Mouse (Mus musculus): ENCODE measurements at regions not wholly inside any gene's neighbourhood (a gene's known extent, or its start where the extent isn't known, plus 50 kb on each side); places are given as distances from the start of the nearest gene placed in this dataset.

DNA sequence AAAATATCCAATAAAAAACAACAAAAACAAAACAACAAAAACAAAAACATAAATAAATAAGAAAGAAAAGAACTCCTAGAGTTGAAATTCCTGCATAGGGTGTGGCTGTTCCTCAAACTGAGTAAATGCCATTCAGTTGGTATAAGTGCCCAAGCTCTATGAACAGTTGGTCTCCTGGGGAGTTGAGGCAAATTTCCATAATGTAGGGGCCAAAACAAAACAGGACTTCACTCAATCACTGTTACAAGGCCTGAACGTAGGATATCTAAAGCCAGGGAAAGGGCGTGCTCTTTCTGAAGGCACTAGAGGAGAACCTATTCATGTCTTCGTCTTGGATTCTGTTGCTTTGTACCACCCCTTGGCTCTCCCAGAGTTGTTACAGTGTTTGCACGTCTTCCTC, 188.5 kb upstream of the Maf start:
- no peak for DNase-seq

DNA sequence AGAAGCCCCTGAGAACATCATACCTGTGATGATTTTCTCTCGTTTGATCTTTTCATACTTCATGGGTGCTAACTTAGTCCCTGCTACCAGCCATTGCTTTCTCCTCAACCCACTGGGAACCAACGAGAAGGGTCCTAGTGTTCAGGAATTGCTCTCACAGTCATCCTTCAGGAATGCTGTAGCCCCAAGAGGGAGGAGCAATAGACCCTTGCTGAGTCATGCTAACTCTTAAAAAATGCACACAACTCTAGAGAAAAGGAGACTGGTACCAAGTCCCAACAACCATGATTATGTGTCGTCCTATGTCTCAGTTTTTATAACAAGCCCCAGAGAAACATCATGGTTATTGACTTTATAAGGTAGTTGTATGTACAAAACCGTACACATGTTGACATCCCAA, 180.7 kb upstream of the Maf start:
- DNase-seq: no peak

DNA sequence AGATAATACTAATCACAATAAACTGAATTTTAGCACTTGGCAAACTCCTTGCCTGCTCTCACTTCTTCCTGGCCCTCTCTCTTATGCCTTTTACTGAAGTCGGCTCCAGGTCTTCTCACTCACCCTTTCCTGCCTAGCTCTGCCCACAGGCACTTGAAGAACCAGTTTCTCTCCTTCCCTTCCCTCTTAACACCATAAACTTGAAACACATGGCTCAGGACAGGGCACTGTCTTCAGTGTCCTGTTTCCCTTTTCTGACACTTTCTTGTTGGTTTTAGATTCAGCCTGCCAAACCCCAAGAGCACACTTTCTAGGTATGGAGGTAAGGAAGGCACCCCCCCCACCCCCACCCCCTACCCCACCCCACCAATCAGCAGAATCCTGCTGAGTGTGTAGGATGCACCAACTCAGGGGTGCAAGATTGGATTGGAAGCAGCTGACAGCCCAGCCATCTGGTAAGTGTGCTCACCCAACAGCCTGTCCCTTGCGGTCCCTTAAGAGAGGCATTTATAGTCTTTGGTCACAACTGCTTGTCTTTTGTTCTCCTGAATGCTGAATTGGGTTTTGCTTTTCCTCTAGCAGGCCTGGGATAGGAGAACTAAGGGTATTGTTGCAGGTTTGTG, 177.6 kb upstream of the Maf start:
- no peak for DNase-seq

DNA sequence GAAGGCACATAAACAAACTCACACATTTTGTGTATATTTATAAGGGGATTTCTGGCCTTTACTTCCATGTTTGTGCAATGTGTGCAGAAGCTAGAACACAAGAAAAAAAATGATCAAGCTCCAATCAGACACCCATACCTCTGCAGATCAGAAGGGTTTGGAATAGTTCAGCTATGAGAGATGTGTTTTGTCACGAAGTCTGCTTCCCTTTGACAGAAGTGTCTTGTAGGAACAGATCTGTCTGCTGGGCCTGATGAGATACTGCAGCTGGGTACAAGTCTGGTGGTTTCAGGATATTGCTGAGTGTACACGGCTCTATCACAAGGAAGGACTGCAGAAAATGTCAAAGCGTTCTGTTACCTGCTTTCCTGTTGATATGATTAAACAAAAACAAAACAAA, 176.2 kb upstream of the Maf start:
- DNase-seq: no peak

DNA sequence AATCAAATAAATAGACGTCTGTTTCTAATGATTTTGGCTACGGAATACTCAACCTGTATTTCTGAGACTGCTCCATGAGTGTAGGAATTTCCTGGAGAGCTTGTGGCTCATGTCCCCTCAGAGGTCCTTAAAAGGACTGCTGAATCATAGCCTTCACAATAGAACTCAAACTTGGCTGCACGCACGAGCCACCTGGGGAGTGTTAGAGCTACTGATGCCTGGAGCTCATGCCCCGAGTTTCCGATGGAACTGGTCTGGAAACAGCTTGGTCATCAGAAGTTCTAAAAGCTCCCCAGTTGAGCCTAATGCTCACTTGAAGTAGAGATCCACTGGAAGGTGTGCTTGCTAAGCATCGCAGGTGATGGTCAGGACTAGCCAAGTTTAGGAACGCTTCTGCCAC, 174.3 kb upstream of the Maf start:
- DNase-seq: no peak

DNA sequence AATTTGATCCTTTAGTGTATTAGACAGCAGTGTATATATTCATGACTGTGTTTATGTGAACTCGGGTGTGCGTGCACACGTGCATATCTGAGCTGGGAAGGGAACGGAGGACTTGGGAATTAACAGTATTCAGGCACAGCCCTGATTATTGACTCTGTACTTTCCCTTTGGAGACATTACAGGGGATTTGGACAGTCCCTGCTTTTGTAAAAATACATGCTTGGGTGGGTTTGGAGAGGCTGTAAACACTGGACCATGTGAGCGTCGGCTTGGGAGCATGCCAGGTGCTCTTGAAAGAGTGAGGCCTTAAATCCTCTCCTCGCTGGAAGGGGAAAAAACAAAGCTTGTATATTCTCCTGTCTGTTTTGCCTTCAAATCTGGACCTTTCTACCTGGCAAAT, 167.2 kb upstream of the Maf start:
- no peak for DNase-seq

DNA sequence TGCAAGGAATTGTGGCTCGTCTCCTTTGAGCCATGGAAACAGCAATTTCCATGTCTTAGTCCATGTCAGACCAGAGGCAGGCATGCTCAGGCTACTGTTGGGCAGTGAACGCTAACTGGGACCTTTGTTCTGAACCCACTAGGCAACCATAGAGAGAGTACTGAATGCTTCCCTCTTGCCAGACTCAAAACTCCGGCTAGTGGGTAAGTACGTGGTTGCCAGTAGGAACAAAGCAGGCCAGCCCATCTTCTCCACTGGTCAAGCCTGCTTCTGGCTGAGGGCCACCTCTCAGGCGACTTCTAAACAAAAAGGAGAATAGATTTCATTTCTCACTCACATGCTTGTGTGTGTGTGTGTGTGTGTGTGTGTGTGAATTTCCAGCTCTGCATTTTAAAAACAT, 163.8 kb upstream of the Maf start:
- no peak for DNase-seq

DNA sequence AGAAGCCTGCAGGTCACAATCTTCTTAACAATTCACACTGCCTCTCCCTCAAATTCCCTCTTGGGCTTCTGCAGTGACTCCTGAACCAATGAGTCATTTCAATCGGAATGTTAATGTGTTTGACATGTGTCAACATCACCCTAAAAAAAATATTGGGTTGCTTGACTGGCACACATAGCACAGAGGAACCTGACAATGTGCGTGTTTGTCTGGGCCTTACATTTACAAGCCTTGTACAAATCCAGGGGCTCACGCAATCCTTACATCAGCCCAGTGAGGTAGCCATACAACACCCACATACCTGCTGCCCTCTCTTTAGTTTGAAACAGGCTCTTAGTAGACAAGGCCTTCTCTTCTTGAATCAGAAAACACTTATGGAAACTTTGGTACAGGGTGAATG, 153.8 kb upstream of the Maf start:
- DNase-seq: no peak

DNA sequence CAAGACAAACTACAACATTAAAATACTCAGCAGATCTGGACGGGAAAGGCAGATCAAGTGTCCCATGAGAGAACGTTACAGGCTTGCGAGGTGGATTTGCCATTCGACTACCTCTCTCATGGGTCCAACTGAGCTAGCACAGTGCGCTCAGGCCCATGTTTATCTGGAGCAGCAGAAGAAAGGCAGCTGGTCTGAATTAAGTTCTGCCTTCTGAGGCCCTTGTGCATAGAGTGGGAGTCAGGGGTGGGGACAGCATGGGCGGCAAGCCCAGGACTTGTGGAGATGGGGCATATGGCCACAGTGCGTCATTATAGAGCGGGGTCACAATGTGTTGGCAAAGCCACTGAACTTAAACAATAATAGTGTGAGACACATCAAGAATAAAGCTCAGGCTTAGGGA, 151.8 kb upstream of the Maf start:
- no peak for DNase-seq

DNA sequence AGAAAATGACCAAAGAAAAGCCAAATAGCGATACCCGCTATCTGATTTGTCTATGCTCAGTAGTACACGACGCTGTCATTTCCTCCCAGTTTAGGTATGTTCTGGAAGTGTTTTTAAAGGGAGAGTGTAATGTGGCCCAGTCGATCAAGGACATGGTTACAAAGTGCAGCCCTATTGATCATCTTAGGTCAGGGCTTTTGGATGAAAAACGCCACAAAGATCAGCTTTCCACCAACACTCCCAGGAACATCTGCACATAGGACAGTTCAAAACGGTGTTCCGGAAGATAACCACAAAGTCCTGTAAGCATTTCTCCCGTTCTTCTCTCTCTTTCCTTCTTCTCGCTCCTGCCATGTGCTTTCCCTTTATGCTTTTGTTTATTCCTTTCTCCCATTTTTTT, 149.2 kb upstream of the Maf start:
- no peak for DNase-seq

DNA sequence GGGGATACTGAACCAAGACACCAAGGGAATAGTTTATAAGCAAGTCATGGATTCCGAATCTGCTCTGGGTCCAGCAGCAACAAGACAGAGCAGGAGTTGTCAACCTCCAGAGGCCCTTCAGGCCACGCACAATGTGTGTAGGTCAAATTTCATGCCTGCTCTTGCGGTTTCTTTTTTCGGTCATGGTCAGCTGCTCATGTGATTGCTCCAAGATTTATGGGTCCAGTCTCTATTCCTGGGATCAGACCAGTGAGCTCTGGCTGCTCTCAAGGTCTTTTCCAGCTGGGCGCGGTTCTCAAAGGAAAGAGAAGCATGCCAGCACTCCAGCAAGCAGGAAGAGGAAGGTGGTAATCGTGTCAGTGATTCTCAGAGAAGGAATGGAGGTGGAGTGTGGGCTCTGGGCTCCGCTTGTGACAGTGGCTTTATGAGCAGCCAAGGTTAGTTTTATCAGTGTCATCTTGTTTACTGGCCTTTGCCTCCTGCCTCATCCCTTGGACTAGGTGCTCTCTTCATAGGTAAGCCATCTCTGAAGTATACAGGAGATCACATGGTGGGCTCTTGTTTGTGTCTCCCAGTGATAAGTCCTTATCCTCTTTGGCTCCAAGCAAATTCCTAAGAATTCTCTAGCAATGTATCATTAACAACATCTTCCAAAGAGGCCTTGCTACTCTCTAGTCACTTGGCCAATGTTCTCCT, 148.5 kb upstream of the Maf start:
- no peak for DNase-seq

DNA sequence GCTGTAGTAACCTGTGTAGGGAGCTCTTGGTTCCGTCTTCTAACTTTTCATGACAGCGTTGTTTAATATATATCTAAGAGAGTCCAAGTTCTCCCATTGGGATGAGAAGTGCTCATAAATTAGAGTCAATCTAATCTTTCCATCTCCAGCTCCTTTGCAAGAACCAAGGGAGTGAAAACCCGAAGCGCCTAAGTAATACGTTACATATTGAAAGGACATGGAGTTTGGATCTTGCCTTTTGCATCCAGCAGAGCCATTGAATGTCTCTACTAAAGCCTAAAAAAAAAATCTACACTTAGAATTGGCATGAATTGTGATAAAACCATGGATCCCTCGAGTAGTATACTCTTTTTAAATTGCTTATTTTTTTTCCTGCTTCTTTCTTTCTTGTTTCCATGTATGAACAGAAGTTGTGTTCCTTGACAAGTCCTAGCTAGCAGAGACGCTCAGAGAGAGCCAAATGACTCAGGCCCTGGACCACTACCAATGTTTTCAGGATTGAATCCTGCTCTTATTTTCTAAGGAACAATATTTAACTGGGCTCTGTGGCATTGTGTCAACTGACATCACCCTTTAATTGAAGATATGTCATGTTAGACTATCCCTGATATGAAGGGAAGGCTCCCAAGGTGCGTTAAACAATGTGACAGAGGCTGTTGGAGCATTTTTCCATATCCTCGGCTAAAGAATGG, 146.8 kb upstream of the Maf start:
- no peak for DNase-seq

DNA sequence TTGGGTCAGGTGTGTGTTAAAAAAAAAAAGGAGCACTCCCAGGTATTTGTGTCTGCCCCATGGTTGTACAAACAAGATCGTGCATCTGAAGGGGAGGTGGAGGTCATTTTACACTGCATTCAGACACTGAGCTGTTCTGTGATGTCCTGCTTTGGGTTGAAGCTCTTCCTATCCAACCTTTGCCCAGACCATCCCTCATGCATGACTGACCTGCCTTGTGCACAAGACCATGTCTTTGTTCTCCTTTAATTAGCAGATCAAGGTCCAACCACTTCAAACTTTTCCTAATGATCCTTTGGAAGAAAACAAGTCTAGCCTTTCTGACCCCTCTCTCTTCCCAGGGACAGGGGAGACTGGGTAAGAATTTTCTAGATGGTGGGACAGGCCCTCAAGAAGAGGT, 143.0 kb upstream of the Maf start:
- DNase-seq: no peak

DNA sequence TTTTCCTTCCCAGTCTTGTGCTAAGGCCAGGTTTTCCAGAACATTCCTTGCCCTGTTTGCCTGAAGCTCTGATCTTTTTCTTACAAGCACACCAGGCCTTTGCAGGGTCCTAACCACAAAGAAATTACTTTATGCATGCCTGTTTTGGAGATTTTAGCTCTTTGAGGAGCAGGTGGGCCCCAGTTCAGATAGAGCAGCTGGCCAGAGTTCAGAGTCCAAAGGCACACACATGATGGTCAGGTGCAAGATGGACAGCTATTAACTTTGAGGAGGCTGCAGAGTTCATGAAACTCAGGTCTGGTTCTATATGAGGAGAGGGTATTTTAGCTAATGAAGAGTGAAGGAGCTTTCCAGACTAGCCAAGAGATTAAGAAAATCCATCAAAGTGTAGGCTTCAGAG, 125.8 kb upstream of the Maf start:
- no peak for DNase-seq

DNA sequence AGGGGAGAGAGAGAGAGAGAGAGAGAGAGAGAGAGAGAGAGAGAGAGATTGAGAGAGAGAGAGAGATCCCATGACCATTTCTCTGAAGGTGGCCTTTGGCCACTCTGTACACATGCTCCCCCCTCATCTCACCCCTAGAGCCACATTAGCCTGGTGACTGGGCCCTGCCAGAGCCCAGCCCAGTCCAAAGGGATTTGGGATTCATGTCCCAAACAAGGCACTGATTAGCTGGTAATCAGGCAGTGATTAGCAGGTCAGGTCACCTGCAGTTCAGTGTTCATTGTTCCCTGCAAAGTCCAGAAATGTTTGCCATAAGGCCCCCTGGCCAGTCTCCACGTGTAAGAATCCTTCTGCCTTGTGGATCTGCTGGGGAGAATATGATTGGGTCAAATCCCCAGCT, 124.1 kb upstream of the Maf start:
- no peak for DNase-seq

DNA sequence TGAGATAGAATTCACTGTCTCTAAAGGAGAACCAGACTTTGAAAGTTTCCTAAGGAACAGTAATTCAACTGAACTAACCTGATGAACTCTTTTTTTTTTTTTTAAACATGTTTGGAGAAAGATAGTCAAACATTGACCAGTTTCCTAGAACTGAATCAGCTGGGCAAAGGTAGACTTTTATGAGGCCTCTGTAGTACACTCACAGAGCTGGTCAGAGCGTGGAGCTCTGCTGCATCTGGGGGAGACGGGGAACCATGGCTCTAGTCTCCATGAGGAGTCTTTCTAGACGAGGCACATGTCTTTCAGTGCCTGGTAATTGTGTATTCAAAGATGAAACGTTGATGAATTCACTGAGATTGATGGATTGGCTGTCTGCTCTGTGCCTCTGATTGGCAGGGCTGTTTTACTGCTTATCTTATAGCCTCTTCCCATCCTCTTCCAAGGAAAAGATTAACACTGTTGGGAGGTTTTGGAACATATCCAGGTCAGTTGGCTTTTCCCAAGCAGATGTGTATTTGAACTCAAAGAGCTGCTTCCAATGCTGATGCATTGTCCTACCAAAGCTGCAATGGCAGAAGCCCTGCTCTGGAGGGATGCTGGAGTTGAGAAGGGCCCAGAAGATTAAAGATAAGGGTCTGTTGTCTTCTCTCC, 122.5 kb upstream of the Maf start:
- DNase-seq: no peak

DNA sequence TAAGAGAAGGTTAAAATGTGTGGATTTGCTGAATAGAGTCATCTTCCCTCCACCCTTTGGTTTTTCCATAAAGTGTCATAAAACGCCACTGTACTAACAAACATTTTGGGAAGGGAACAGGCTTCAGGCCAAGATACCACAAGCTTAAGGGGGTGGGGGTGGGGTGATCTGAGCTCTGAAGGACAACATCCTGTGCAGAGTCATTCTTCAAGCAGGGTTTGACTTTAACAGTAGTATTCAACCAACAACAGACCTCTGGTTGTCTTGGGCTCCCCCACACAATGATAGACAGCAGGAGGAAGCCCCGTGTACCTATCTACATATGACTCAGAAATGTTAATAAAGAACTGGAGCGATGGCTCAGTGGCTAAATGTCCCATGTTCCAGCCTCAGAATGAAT, 118.9 kb upstream of the Maf start:
- DNase-seq: no peak

DNA sequence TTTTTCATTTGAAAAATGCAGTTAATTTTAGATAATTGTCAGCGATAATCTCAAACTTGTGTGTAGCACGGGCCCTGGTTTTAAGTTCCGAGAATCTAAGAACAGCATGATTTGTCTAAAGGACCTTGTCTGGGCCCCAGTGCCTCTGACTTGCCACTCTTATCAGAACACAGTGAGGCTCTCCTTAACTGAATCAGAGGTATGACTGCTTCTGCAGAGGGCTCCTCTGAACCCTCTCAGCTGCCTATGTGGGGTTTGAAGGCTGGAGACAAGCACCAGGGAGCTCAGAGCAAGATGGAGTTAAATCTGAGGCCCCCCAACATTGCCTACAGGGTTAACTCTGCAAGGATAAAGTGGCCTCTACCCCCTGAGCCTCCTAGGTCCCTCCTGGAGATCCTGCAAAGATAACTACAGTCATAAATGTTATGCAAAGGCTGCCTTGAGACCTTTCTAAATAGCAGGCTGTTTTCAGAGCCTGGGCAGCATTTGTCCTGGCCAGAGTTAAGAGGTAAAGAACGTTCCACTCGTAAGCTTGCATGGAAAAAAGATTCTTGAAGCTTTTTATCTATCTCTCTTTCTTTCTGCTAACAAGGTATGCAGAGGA, 118.4 kb upstream of the Maf start:
- no peak for DNase-seq

DNA sequence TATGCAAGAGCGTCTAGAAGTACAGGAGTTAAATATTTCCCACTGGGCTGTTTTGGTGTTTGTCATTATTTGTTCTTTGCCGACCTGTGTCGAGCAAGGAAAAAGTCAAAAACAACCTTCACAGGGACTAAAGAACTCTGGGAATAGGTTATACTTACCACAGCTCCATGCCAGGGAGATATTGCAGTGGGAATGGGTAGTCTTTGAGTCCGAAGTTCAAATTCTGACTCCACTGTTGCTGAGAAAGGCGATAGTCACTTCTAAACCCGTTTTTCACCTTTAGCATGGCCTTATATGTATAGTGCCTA, 116.8 kb upstream of the Maf start:
- DNase-seq: no peak

DNA sequence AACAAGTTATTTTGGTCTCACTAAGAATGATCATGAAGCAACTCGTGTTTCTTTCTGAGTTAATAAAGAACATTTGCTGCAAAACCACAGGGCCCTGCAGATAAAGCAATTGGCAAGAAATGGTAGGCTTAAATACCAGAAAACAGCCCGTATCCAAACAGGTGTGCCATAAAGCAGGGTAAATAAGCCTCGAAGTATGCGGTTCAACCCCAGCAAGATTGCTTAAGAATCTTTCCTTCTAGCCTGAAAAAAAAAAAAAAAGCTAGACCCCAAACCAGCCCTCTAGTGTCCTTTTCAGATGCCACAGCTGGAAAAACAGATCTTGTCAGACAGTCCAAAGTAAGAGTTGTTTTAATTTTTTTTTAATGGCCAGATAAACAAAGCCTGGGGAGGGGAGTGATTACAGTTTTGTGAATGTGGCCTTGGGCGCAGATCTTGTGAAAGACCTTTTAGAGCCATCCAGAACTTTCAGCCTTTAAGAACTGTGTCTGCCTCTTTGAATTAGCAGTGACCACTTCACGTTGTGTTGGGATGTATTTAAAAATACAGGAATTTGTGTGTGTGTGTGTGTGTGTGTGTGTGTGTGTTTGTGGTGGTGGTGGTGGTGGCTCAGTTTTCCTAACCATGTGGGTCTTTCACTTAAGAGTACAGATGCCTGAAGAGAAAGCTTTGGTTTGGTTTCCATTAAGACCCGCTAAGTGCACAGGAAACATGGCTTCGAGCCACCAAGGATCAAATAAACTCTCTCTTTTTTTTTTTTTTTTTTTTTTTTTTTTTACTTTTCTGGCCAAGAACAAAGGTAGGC, 116.3 kb upstream of the Maf start:
- no peak for DNase-seq

DNA sequence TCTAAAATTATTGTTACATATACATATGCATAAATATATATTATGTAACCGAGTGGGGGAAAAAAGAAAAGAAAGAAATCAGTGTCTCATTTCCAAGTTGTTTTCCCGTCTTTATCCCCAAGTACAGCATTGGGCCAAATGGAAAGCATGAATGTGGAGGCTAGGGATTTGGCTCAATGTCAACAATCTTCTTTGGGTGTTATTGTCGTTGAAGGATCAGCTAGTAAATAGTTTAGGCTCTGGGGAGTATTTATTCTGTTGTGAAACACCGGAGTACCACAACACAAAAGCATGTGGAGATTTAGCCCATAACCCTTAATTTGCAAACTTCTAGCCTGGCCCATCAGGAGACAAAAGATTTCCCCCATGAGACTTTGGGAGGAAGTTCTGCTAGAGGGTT, 105.8 kb upstream of the Maf start:
- no peak for DNase-seq

DNA sequence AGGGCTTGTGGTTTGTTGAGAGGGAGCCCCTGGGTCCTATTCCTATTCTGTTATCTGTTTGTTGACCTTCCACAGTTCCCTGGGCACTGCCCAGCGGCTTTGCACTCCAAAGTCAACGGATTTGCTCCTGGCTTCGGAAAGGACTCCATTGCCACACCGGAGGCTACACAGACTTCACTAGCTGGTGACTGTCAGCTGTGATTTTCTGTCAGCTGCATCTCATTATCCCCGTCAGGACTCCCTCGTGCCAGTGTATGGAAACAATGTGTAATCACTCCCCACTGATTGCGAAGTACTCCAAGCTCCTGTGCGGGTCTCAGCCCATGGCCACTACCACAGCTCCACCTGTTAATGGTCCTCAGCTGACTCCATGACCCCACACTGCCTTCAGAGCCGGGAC, 99.0 kb upstream of the Maf start:
- peak; percentile 2 for DNase-seq

DNA sequence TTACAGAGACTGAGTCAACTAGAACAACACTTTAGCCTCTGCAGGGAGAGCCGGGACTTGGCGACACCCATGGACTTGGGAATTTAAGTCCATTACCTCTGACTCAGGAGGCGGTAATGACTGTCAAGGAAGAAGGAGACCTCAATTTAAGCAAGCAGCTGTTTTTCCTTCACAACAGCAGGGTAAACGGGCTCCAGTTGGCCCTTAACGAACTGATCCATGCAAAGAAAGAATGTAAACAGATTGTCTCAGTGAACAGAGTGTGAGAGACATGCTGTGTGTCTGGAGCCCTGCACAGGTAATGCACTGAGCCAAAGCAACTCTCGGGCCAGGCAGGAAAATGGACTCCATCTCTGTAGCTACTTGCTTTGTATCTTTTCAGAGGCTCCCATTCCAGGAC, 98.5 kb upstream of the Maf start:
- DNase-seq: no peak
